Mouse (Mus musculus) forebrain, embryonic 10.5 days (tissue): Measurements from ENCODE around the gene Dgkb. TPM values are rescaled to one million over a fixed set of nuclear protein-coding genes. Genes with fewer than 3 reads are reported as not detected.

Experiments
- DNase-seq: peaks from one replicate; pipeline ENCODE4 v3.0.0-alpha.2; 2017; ENCODE audit warnings: low spot score; ENCODE audit errors: extremely low spot score
- H3K27ac ChIP-seq: fragments of 300-500 bp; sonication (generic); 2 replicates; pipeline ENCODE4 v1.5.1; 2016; ENCODE audit warnings: mild to moderate bottlenecking
- H3K27me3 ChIP-seq: fragments of 300-500 bp; sonication (generic); 2 replicates; pipeline ENCODE4 v1.6.1; 2016; ENCODE audit warnings: mild to moderate bottlenecking; ENCODE audit not compliant: poor library complexity, severe bottlenecking
- H3K36me3 ChIP-seq: fragments of 300-500 bp; sonication (generic); replicated peaks from 2 replicates; pipeline ENCODE4 v1.6.1; 2016; ENCODE audit warnings: mild to moderate bottlenecking, moderate library complexity
- H3K4me1 ChIP-seq: fragments of 300-500 bp; sonication (generic); 2 replicates; pipeline ENCODE4 v1.6.1; 2016
- H3K4me3 ChIP-seq: fragments of 300-500 bp; sonication (generic); 2 replicates; pipeline ENCODE4 v1.5.1; 2016; ENCODE audit warnings: mild to moderate bottlenecking, moderate library complexity
- H3K9me3 ChIP-seq: fragments of 300-500 bp; sonication (generic); 2 replicates; pipeline ENCODE4 v1.6.1; 2016; ENCODE audit warnings: mild to moderate bottlenecking, moderate library complexity
- WGBS: fragments of 180-500 bp; shearing (Covaris S2); methylation state at CpG from one replicate; pipeline ENCODE4 v1.1.7; 2016; 5-methylcytosine and 5-hydroxymethylcytosine counted together
- polyA plus RNA-seq: library from polyadenylated mRNA; unstranded; fragments of >200 nt; fragmentation: Nextera tagmentation; extraction: Ambion mirVana; gene quantifications from 2 replicates; pipeline ENCODE4 v1.2.1, GENCODE M21; 2016

The Dgkb gene
- polyA plus RNA-seq, 1 experiment from 2014 or later = 0.55 TPM

DNA sequence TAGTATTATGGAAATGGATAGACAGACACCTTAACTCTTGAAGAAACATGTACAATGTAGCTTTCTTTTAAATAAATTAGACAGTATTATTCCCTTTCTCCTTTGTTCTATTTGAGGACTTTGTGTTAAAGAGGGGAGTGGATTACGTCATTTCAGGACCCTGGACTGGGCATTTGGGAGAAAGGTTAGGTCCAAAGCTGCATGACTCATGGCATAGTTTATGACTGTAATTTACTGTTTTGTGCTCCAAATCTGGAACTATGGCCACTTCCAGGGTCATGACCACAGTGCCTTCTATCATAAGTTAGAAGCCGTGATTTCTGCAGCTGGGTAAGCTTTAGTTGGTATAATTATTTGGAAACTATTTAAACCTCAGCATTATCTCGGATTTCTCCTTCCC, 294.4 kb downstream of the Dgkb start:
- no peaks in the 10 kb centered on the region for H3K27me3 ChIP-seq
- DNase-seq = no peak
- no peaks in the 10 kb centered on the region for H3K36me3 ChIP-seq
- H3K4me1 ChIP-seq = no peaks in the 10 kb centered on the region; the same call in 1 of the 2 replicates
- H3K27ac ChIP-seq = no peak overlapping the region
- 86% methylated on average over 3 of the region's 3 CpGs for WGBS
- no peaks in the 10 kb centered on the region for H3K9me3 ChIP-seq
- no peak overlapping the region for H3K4me3 ChIP-seq

DNA sequence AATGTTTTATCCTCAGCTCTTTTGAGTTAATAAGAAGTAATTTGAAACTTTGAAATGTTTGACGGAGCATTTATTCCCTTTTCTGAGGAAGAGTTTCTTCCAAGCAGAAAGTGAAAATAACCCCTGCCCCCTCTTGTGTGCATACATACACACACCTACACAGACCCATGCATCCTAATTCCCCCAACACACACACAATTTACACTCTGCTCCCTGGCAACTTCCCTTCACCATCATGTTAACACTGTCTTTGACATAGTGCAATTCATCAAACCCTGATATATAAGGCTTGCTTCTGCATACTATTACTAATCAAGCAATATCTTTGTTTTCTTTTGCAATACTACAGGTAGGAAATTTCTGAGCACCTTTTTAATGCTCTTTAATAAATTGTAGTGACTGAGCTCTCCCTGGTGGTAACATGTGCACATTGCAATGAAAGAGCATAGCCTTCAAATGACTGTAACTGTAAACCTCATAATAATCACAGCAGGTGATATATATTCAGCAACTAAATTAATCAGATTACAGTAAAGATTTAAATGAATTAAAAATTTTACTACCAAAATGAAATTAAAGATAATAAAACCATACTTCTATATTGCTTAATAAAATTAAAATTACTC, 297.6 kb downstream of the Dgkb start:
- Histone ChIP-seq H3K36me3 (no peaks in the 10 kb centered on the region), H3K9me3 (no peaks in the 10 kb centered on the region), H3K4me1 (no peaks in the 10 kb centered on the region; the same call in 1 of the 2 replicates), H3K27me3 (no peaks in the 10 kb centered on the region), H3K4me3 (no peak overlapping the region), H3K27ac (no peak overlapping the region)
- DNase-seq = no peak
- WGBS = 64% methylated on average over 1 of the region's 1 CpGs

DNA sequence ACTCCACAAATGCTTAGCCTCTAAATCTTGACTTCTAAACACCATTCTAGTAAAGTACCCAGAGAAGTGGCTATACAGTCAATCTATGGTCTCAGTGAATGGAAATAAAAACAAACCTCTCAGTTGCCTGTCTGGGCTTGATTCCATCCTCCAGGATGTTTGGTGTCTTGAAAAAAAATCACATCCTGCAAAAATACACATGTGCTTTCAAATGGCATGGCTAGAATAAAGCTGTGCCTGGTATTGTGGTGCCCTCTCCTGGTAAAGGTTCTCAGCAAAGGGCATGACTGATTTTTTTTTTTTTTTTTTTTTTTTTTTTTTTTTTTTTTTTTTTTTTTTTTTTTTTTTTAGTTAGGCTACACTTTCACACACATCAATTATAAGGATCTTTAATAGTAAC, 306.0 kb downstream of the Dgkb start:
- H3K4me1 ChIP-seq = no peaks in the 10 kb centered on the region
- no peak overlapping the region for H3K27ac ChIP-seq
- no peak overlapping the region for H3K4me3 ChIP-seq
- no peaks in the 10 kb centered on the region for H3K36me3 ChIP-seq
- no peaks in the 10 kb centered on the region for H3K9me3 ChIP-seq
- no peaks in the 10 kb centered on the region for H3K27me3 ChIP-seq
- no peak for DNase-seq

DNA sequence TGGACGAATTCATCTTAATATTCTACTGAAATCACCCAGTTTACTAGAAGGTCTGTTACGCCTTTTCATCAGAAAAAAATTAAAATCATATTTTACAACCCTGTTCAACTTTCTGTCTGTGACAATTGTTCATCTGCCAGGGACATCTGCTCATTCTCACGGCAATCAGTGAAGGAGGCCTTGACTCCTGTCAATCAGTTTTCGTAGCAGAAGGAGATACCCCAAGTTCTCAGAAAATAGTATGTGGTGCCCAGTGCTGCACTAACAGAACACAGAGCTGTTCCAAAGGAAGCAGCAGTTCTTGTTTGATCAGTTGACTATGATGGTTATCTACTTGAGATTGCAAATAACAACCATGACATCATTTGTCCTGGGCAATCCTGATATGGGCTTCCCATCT, 307.8 kb downstream of the Dgkb start:
- no peaks in the 10 kb centered on the region for H3K9me3 ChIP-seq
- H3K27ac ChIP-seq = no peak overlapping the region
- no peak overlapping the region for H3K4me3 ChIP-seq
- H3K36me3 ChIP-seq = no peaks in the 10 kb centered on the region
- no peaks in the 10 kb centered on the region for H3K27me3 ChIP-seq
- DNase-seq = no peak
- 89% methylated on average over 4 of the region's 4 CpGs for WGBS
- H3K4me1 ChIP-seq = no peaks in the 10 kb centered on the region

DNA sequence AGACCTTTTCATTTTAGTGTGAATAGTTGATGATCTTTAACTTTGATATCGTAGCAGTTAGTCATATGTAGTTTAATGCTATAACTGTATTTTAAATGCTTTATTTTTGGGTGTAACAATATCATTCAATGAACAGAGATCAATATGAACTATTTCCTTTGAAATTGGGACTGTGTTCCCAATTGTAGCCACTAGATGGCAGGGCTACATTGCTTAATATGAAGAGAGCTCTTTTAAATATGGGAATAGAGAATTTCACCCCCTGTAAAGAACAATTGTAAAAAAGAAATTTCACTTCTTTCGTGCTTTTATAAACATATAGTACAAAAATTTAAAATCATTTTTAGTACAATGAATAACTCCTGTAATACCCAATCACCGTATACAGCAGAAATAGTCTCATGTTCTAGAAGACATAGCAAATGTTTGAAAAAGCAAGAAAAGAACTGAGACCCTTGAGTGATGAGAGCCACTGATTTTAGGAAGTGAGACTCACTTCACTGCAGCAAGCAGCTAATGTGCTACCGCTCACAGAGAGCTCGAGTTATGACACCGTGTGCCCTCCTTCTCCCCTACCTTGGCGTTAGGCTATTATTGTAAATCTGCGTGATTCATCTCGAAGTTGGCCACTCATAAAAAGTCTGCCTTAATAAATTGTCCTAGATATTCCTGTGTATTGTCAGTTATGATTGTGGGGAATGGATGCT, 312.8 kb downstream of the Dgkb start:
- no peak for DNase-seq
- Histone ChIP-seq H3K4me1 (no peaks in the 10 kb centered on the region), H3K4me3 (no peak overlapping the region), H3K27me3 (no peaks in the 10 kb centered on the region), H3K27ac (no peak overlapping the region), H3K36me3 (no peaks in the 10 kb centered on the region), H3K9me3 (no peaks in the 10 kb centered on the region)
- WGBS = 69% methylated on average over 9 of the region's 9 CpGs

DNA sequence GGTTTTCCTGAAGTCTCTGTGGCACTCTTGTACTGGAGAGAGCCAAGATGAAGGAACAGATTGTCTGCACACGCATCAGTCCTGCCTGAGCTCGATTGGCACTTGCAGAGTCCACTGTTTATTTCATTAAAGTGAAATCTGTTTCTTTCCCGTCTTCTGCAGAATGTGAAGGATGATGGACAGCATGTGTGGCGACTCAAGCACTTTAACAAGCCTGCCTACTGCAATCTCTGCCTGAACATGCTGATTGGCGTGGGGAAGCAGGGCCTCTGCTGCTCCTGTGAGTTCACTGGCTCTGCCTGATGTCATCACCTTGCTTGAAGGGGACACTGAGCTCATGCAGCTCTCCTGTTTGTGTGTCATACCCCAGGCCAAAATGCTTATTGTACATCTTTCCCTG, 318.9 kb downstream of the Dgkb start:
- H3K4me3 ChIP-seq = no peak overlapping the region
- no peaks in the 10 kb centered on the region for H3K27me3 ChIP-seq
- DNase-seq = no peak
- H3K27ac ChIP-seq = no peak overlapping the region
- no peaks in the 10 kb centered on the region for H3K36me3 ChIP-seq
- no peaks in the 10 kb centered on the region for H3K9me3 ChIP-seq
- WGBS = 82% methylated on average over 5 of the region's 5 CpGs
- H3K4me1 ChIP-seq = no peaks in the 10 kb centered on the region

DNA sequence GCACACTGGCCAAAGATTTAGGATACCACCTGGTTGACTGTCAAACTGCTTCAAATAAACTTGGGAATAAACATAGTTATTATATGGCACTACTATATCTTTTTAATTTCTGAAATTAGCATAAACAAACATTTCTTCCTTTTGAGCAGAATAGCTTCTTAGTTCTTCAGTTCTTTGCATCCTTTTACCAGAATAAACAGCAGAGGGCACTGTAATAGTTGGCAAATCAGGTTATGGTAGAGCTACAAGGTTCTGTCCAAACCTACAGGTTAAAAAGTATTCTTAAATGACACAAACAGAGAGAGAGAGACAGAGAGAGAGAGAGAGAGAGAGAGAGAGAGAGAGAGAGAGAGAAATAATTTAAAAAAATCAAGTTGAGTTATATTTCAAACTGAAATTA, 322.5 kb downstream of the Dgkb start:
- Histone ChIP-seq H3K9me3 (no peaks in the 10 kb centered on the region), H3K4me3 (no peak overlapping the region), H3K4me1 (no peaks in the 10 kb centered on the region), H3K36me3 (no peaks in the 10 kb centered on the region), H3K27me3 (no peaks in the 10 kb centered on the region), H3K27ac (no peak overlapping the region)
- no peak for DNase-seq

DNA sequence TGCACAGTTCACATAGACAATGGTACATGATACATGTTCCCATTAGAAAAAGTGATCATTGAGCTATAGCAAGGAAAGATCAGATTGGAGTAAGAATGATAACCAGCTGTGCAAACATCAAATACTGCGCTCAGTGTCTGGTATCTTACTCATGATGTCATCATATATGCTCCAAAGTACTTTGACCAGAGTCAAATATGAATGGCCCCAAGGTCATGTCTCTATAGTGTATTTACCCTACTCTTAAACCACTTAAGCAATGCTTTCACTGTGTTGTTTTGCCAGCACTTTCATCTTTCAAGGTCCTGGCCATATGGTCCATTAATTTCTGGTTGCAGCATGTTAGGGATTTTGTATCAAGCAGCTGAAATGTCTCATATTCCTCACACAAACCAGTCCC, 415.1 kb downstream of the Dgkb start:
- Histone ChIP-seq H3K4me1 (no peaks in the 10 kb centered on the region), H3K9me3 (no peaks in the 10 kb centered on the region), H3K27ac (no peak overlapping the region), H3K4me3 (no peak overlapping the region), H3K27me3 (no peaks in the 10 kb centered on the region), H3K36me3 (no peaks in the 10 kb centered on the region)
- 83% methylated on average over 1 of the region's 1 CpGs for WGBS
- no peak for DNase-seq

DNA sequence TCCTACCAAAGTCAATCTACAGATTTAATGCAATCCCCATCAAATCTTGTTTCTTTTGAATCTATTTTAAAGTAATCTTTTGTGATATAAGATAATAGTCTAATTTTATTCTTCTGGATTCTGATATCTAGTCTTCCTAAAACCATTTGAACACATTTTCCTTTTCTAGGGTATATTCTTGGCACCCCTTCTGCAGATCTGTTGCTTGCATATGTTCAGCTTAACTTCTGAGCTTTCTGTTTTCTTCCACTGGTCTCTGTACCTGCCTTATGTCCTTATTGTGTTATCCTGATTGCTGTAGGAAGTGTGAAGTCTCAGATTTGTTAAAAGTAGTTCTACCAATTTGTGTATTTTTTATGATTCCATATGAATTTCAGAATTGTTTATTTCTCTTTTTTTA, 451.3 kb downstream of the Dgkb start:
- DNase-seq = no peak
- Histone ChIP-seq H3K27ac (no peak overlapping the region), H3K36me3 (no peaks in the 10 kb centered on the region), H3K4me3 (no peak overlapping the region), H3K27me3 (no peaks in the 10 kb centered on the region), H3K4me1 (no peaks in the 10 kb centered on the region), H3K9me3 (no peaks in the 10 kb centered on the region)

DNA sequence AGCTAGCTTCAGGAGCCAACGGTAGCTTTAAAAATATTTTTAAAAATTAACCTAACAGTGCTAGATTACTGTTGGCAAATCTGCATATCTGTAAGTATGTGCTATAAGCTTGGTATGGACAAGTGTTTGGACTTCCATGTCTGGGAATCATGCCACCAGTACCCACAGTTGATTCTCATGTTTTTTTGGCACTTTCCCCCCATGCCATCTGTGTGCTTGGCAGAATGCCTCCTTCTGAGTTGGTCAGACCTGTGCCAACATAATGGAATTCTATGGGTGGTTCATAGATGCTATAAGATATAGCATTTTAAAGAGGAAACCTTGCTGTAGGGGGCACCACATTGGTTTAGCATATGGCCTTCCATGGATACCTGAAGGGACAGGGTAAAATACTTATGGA, 484.0 kb downstream of the Dgkb start:
- Histone ChIP-seq H3K4me1 (peaks cover 9% of the 10 kb centered on the region; the same call in 1 of the 2 replicates), H3K27me3 (no peaks in the 10 kb centered on the region), H3K4me3 (no peak overlapping the region), H3K36me3 (no peaks in the 10 kb centered on the region), H3K9me3 (no peaks in the 10 kb centered on the region), H3K27ac (no peak overlapping the region)
- DNase-seq = no peak
- 94% methylated on average over 1 of the region's 1 CpGs for WGBS

DNA sequence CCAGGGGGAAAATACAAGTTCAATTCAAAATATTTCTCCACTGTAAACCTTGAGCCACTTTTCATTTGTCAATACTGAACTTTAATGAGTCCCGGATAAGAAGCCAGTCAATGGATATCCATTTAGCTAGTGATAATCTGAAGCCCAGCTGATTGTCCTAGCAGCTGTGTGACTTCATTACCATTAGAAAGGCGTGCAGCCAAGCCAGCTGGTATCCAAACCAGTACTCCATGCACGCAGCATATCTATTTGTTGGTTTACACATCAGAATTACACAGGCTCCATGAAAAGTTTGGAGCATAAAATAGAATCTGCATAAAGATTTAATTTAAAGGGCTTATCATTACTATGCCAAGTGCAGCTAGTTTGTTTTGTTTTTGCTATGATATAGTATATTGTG, 486.3 kb downstream of the Dgkb start:
- WGBS = 59% methylated on average over 3 of the region's 3 CpGs
- no peaks in the 10 kb centered on the region for H3K9me3 ChIP-seq
- no peaks in the 10 kb centered on the region for H3K36me3 ChIP-seq
- H3K4me1 ChIP-seq = peaks cover 9% of the 10 kb centered on the region; the same call in 1 of the 2 replicates
- H3K27me3 ChIP-seq = no peaks in the 10 kb centered on the region
- no peak for DNase-seq
- no peak overlapping the region for H3K4me3 ChIP-seq
- no peak overlapping the region for H3K27ac ChIP-seq

DNA sequence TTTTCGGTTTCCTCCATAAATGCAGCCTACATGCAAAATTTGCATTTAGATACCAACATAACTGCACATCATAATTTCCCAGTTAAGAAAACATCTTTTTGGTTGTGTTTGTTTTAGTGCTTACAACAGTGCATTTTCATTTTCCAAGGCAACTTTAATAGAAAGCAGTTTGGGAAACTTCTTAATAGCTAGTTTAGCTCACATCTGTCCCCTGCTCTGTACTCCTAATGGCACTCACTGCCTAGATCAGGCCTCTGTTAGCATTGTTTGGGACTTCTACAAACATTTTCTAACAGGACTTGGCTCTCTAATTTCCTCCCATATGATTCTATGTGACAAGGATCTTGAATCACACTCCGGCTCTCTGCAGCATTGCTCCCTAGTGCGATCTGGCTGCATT, 486.7 kb downstream of the Dgkb start:
- no peaks in the 10 kb centered on the region for H3K9me3 ChIP-seq
- no peak overlapping the region for H3K4me3 ChIP-seq
- DNase-seq = no peak
- H3K36me3 ChIP-seq = no peaks in the 10 kb centered on the region
- H3K27me3 ChIP-seq = no peaks in the 10 kb centered on the region
- peaks cover 9% of the 10 kb centered on the region; the same call in 1 of the 2 replicates for H3K4me1 ChIP-seq
- H3K27ac ChIP-seq = peak overlapping the region; percentile 40; the same call in 1 of the 2 replicates
- WGBS = 86% methylated on average over 3 of the region's 3 CpGs

DNA sequence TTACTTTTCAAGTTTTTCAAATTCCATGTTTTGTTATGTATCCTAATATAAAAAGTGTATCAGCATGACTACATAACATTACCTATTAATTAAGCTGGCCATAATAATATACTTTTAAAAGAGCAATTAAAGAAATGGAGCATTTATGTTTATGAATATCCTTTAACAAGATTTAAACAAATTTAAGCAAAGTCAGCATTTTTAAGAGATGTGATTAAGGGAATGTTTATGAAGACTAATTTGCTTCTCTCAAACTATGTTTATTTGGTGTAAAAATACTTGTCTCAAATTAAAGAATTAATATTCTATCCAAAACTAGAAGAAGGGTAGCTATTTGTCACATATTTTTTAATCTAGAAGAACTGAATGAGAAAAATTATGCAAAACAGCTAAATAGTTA, 492.4 kb downstream of the Dgkb start:
- Histone ChIP-seq H3K9me3 (no peaks in the 10 kb centered on the region), H3K4me3 (no peak overlapping the region), H3K36me3 (no peaks in the 10 kb centered on the region), H3K4me1 (no peaks in the 10 kb centered on the region), H3K27ac (no peak overlapping the region), H3K27me3 (no peaks in the 10 kb centered on the region)
- no peak for DNase-seq
